In genomic region chr12:87199973-87200586, GRCm38 (mm10) we compare ENCODE assay signal across 8 mouse cellular contexts. TPM values are rescaled to one million over a fixed set of nuclear protein-coding genes. Genes with fewer than 3 reads are reported as not detected.
DNase-seq lines count a peak whose midpoint lies in the region; ATAC-seq and TF ChIP-seq lines count a peak whose summit lies in the region.

Tmed8 (minus strand) TSS chr12:87200454.

- no peak for TF ChIP-seq CTCF in spleen, adult 2 months (IDR thresholded peaks at IDR 0.05; ENCODE audit: extremely low read depth, insufficient read depth, insufficient read length, insufficient replicate concordance)

- ATAC-seq in embryonic facial prominence, embryonic 13.5 days (ENCODE audit: insufficient number of reproducible peaks, insufficient read depth, low FRiP score, low TSS enrichment, low read depth) = peak; percentile 87
- peak; percentile 95 for ATAC-seq in kidney, embryonic 14.5 days (ENCODE audit: low FRiP score, low TSS enrichment)
- ATAC-seq in limb, embryonic 14.5 days (ENCODE audit: low FRiP score, low read depth) = peak; percentile 90
- ATAC-seq in midbrain, embryonic 16.5 days = peak; percentile 97

- no peaks in the 10 kb centered on the region for H3K36me3 ChIP-seq in embryonic facial prominence, embryonic 13.5 days
- no peaks in the 10 kb centered on the region for H3K36me3 ChIP-seq in kidney, embryonic 14.5 days (ENCODE audit: control insufficient read depth, insufficient read depth, low read length)
- H3K36me3 ChIP-seq in limb, embryonic 14.5 days (ENCODE audit: control insufficient read depth, insufficient read depth, low read length) = no peaks in the 10 kb centered on the region
- no peaks in the 10 kb centered on the region for H3K36me3 ChIP-seq in midbrain, embryonic 16.5 days (ENCODE audit: control insufficient read depth, insufficient read depth, low read length)
- no peaks in the 10 kb centered on the region for H3K36me3 ChIP-seq in spleen, adult 2 months (ENCODE audit: control insufficient read depth, insufficient read depth, low read length)

- DNase-seq in 3T3-L1 (ENCODE audit: low read depth, low spot score) = peak; percentile 88
- peak; percentile 78 for DNase-seq in adrenal gland, postnatal 25 days
- peak; percentile 72 to 77 for DNase-seq in heart, adult 9 months (ENCODE audit: low spot score in 2 of 2)
- peak; percentile 81 for DNase-seq in limb, embryonic 14.5 days (ENCODE audit: low spot score)
- peak; percentile 53 to 87 for DNase-seq in spleen, adult 2 months (ENCODE audit: low read depth in 1 of 2, low spot score in 2 of 2)

- no peak for TF ChIP-seq POLR2A in limb, embryonic 14.5 days (IDR thresholded peaks at IDR 0.05; ENCODE audit: borderline replicate concordance, extremely low read depth, insufficient read depth, insufficient read length)
- no peak for TF ChIP-seq POLR2A in spleen, adult 2 months (IDR thresholded peaks at IDR 0.05; ENCODE audit: low read depth, low read length)

- peak within 1 kb of the TSS; percentile 82 for H3K4me3 ChIP-seq in embryonic facial prominence, embryonic 13.5 days
- peak within 1 kb of the TSS; percentile 91 for H3K4me3 ChIP-seq in kidney, embryonic 14.5 days (ENCODE audit: low read length)
- peak within 1 kb of the TSS; percentile 79 for H3K4me3 ChIP-seq in limb, embryonic 14.5 days (replicated peaks; ENCODE audit: low read length)
- peak within 1 kb of the TSS; percentile 72 for H3K4me3 ChIP-seq in midbrain, embryonic 16.5 days (ENCODE audit: low read depth, low read length)
- peak within 1 kb of the TSS; percentile 81 for H3K4me3 ChIP-seq in spleen, adult 2 months (ENCODE audit: extremely low read depth, insufficient read depth, insufficient read length)

- H3K4me1 ChIP-seq in embryonic facial prominence, embryonic 13.5 days = peaks cover 12% of the 10 kb centered on the region
- H3K4me1 ChIP-seq in kidney, embryonic 14.5 days (ENCODE audit: control insufficient read depth, insufficient read depth, low read length) = peaks cover 6% of the 10 kb centered on the region; the same call in 1 of the 2 replicates
- H3K4me1 ChIP-seq in limb, embryonic 14.5 days (ENCODE audit: control insufficient read depth, insufficient read depth, low read length) = peaks cover 15% of the 10 kb centered on the region
- H3K4me1 ChIP-seq in midbrain, embryonic 16.5 days (ENCODE audit: control insufficient read depth, insufficient read depth, low read length) = peaks cover 13% of the 10 kb centered on the region
- H3K4me1 ChIP-seq in spleen, adult 2 months (ENCODE audit: control insufficient read depth, insufficient read depth, insufficient read length) = no peaks in the 10 kb centered on the region; the same call in 1 of the 2 replicates

- peak within 1 kb of the TSS; percentile 90 for H3K9ac ChIP-seq in embryonic facial prominence, embryonic 13.5 days
- peak within 1 kb of the TSS; percentile 89 for H3K9ac ChIP-seq in kidney, embryonic 14.5 days (ENCODE audit: low read depth, low read length)
- peak within 1 kb of the TSS; percentile 90 for H3K9ac ChIP-seq in limb, embryonic 14.5 days (ENCODE audit: low read depth, low read length, severe bottlenecking)
- H3K9ac ChIP-seq in midbrain, embryonic 16.5 days (ENCODE audit: low read depth, low read length) = peak within 1 kb of the TSS; percentile 92

- peak within 1 kb of the TSS; percentile 76 for H3K27ac ChIP-seq in embryonic facial prominence, embryonic 13.5 days
- H3K27ac ChIP-seq in kidney, embryonic 14.5 days (ENCODE audit: low read depth, low read length) = peak within 1 kb of the TSS; percentile 30; the same call in 1 of the 2 replicates
- H3K27ac ChIP-seq in limb, embryonic 14.5 days (replicated peaks; ENCODE audit: low read depth, low read length) = peak within 1 kb of the TSS; percentile 65
- peak within 1 kb of the TSS; percentile 90 for H3K27ac ChIP-seq in midbrain, embryonic 16.5 days (ENCODE audit: low read length)
- H3K27ac ChIP-seq in spleen, adult 2 months (ENCODE audit: insufficient read depth, low read length) = peak within 1 kb of the TSS; percentile 75

- no peaks in the 10 kb centered on the region for H3K27me3 ChIP-seq in embryonic facial prominence, embryonic 13.5 days
- no peaks in the 10 kb centered on the region for H3K27me3 ChIP-seq in kidney, embryonic 14.5 days (ENCODE audit: control insufficient read depth, insufficient read depth, low read length)
- H3K27me3 ChIP-seq in limb, embryonic 14.5 days (ENCODE audit: control insufficient read depth, insufficient read depth, low read length) = no peaks in the 10 kb centered on the region
- H3K27me3 ChIP-seq in midbrain, embryonic 16.5 days (ENCODE audit: control insufficient read depth, insufficient read depth, low read depth, low read length) = no peaks in the 10 kb centered on the region
- H3K27me3 ChIP-seq in spleen, adult 2 months (ENCODE audit: control insufficient read depth, insufficient read depth, low read length) = no peaks in the 10 kb centered on the region

- WGBS in embryonic facial prominence, embryonic 13.5 days = under 1% methylated on average over 51 of the region's 70 CpGs
- WGBS in kidney, embryonic 14.5 days = under 1% methylated on average over 49 of the region's 70 CpGs
- under 1% methylated on average over 45 of the region's 70 CpGs for WGBS in limb, embryonic 14.5 days
- WGBS in midbrain, embryonic 16.5 days = 1% methylated on average over 48 of the region's 70 CpGs
- WGBS in spleen, adult 2 months = under 1% methylated on average over 70 of the region's 70 CpGs

- peak within 1 kb of the TSS; percentile 89 for H3K4me2 ChIP-seq in embryonic facial prominence, embryonic 13.5 days
- peak within 1 kb of the TSS; percentile 95 for H3K4me2 ChIP-seq in kidney, embryonic 14.5 days (replicated peaks; ENCODE audit: low read depth, low read length)
- peak within 1 kb of the TSS; percentile 83 for H3K4me2 ChIP-seq in limb, embryonic 14.5 days (replicated peaks; ENCODE audit: low read depth, low read length, severe bottlenecking)
- H3K4me2 ChIP-seq in midbrain, embryonic 16.5 days (ENCODE audit: low read length) = peak within 1 kb of the TSS; percentile 70

- no peaks in the 10 kb centered on the region for H3K9me3 ChIP-seq in embryonic facial prominence, embryonic 13.5 days
- H3K9me3 ChIP-seq in kidney, embryonic 14.5 days (ENCODE audit: control insufficient read depth, low read length) = no peaks in the 10 kb centered on the region
- H3K9me3 ChIP-seq in limb, embryonic 14.5 days (ENCODE audit: control insufficient read depth, low read length) = no peaks in the 10 kb centered on the region
- H3K9me3 ChIP-seq in midbrain, embryonic 16.5 days (replicated peaks; ENCODE audit: control insufficient read depth, low read length, poor library complexity, severe bottlenecking) = no peaks in the 10 kb centered on the region

RNA-seq across cellular contexts. Expression of gene Tmed8, which starts in this region (rescaled TPM):
- total RNA-seq in adrenal gland, postnatal 25 days (2021) = 31.6 and 38.5 TPM in 2 replicates
- polyA plus RNA-seq in embryonic facial prominence, embryonic 13.5 days (2015; fragmentation: Nextera tagmentation; extraction: Ambion mirVana) = 2.0 and 2.4 TPM in 2 replicates
- polyA plus RNA-seq in kidney, embryonic 14.5 days (2014; fragmentation: Nextera tagmentation; extraction: Ambion mirVana) = 2.0 and 2.9 TPM in 2 replicates
- polyA plus RNA-seq in limb, embryonic 14.5 days (2012; rRNA removed) = 6.2 and 6.8 TPM in 2 replicates
- 2.9 and 3.3 TPM in 2 replicates for polyA plus RNA-seq in limb, embryonic 14.5 days (2014; fragmentation: Nextera tagmentation; extraction: Ambion mirVana)
- 5.2 and 6.0 TPM in 2 replicates for polyA plus RNA-seq in midbrain, embryonic 16.5 days (2015; fragmentation: Nextera tagmentation; extraction: Ambion mirVana)
- 7.4 TPM in 2 replicates for polyA plus RNA-seq in spleen, adult 2 months (2012; rRNA removed)

Comparison
In these comparisons a context has a peak if more than half of its experiments do, and no peak if none do; other contexts are left out.
1. Peak in every context shown above with its lines: DNase-seq, ATAC-seq, H3K4me3 ChIP-seq and H3K27ac ChIP-seq.
2. H3K27ac ChIP-seq: peak in every context shown above with its lines; median percentile 90 in midbrain, embryonic 16.5 days; 76 in embryonic facial prominence, embryonic 13.5 days; 75 in spleen, adult 2 months; 65 in limb, embryonic 14.5 days; 30 in kidney, embryonic 14.5 days.